Mouse (Mus musculus) hindbrain, postnatal 0 days (tissue): ENCODE results near the gene Pgap2. TPM values are rescaled to one million over a fixed set of nuclear protein-coding genes. Genes with fewer than 3 reads are reported as not detected.
"Not testable (repeated sequence)": the region's sequence is repeated elsewhere in the genome, so short reads cannot be mapped to it uniquely, and the experiment has no call there.

Experiments
- ATAC-seq: fragments of 200-750 bp; cut with Nextera tagmentation; 2 replicates; pipeline ENCODE4 v1.8.0; 2017; ENCODE audit warnings: mild to moderate bottlenecking, moderate TSS enrichment, moderate library complexity
- DNase-seq: peaks from one replicate; pipeline ENCODE4 v3.0.0-alpha.2; 2015; ENCODE audit warnings: low spot score
- H3K27ac ChIP-seq: fragments of 300-500 bp; sonication (generic); 2 replicates; pipeline ENCODE4 v1.5.1; 2014; ENCODE audit warnings: mild to moderate bottlenecking
- H3K27me3 ChIP-seq: fragments of 300-500 bp; sonication (generic); 2 replicates; pipeline ENCODE4 v1.6.1; 2014; ENCODE audit warnings: low read length, mixed read lengths; ENCODE audit not compliant: insufficient read depth
- H3K36me3 ChIP-seq: fragments of 300-500 bp; sonication (generic); 2 replicates; pipeline ENCODE4 v1.6.1; 2014; ENCODE audit warnings: low read length, mixed read lengths; ENCODE audit not compliant: insufficient read depth
- H3K4me1 ChIP-seq: fragments of 300-500 bp; sonication (generic); 2 replicates; pipeline ENCODE4 v1.6.1; 2014; ENCODE audit warnings: antibody characterized with exemption, low read length, mixed read lengths; ENCODE audit not compliant: insufficient read depth
- H3K4me2 ChIP-seq: fragments of 300-500 bp; sonication (generic); 2 replicates; pipeline ENCODE4 v1.6.1; 2014; ENCODE audit warnings: low read depth, mild to moderate bottlenecking, low read length, moderate library complexity, mixed read lengths
- H3K4me3 ChIP-seq: fragments of 300-500 bp; sonication (generic); 2 replicates; pipeline ENCODE4 v1.5.1; 2014; ENCODE audit warnings: low read length
- H3K9ac ChIP-seq: fragments of 300-500 bp; sonication (generic); replicated peaks from 2 replicates; pipeline ENCODE4 v1.6.1; 2014; ENCODE audit warnings: mild to moderate bottlenecking, low read length, moderate library complexity, mixed read lengths
- H3K9me3 ChIP-seq: fragments of 300-500 bp; sonication (generic); 2 replicates; pipeline ENCODE4 v1.6.1; 2016; ENCODE audit warnings: low read length, mixed read lengths
- CTCF ChIP-seq: IDR thresholded peaks from 2 replicates; pipeline ENCODE4 v1.5.1; 2016; ENCODE audit warnings: antibody characterized with exemption, control low read depth, low read depth
- WGBS: fragments of 180-500 bp; shearing (Covaris S2); extraction: QIAGEN DNeasy Blood & Tissue Kit; methylation state at CpG from one replicate; pipeline ENCODE4 v1.1.7; 2014; 5-methylcytosine and 5-hydroxymethylcytosine counted together
- polyA plus RNA-seq: library from polyadenylated mRNA; unstranded; fragments of >200 nt; fragmentation: Nextera tagmentation; extraction: Ambion mirVana; gene quantifications from 2 replicates; pipeline ENCODE4 v1.2.1, GENCODE M21; 2015
- total RNA-seq: library from RNA; depleted of rRNA; stranded (reverse); fragments of >200 nt; gene quantifications from 2 replicates; pipeline ENCODE4 v1.2.3, GENCODE M21; 2014

The Pgap2 gene
- total and polyA plus RNA-seq, 2 experiments from 2014 or later, result 59.3 to 73.0 TPM

- H3K27ac ChIP-seq, result no peak overlapping the region
- H3K4me3 ChIP-seq, result no peak overlapping the region
- no peaks in the 10 kb centered on the region for H3K9me3 ChIP-seq
- no peak for TF ChIP-seq CTCF
- WGBS, result 89% methylated on average over 2 of the region's 2 CpGs
- DNase-seq, result no peak
- no peak overlapping the region for H3K9ac ChIP-seq
- no peak for ATAC-seq
- H3K4me1 ChIP-seq, result no peaks in the 10 kb centered on the region
- H3K4me2 ChIP-seq, result no peak overlapping the region
- H3K27me3 ChIP-seq, result no peaks in the 10 kb centered on the region
- H3K36me3 ChIP-seq, result no peaks in the 10 kb centered on the region
These were observed 53.0 kb downstream of the Pgap2 start for GRCm38 (mm10) chr7:102263020-102263419.

GRCm38 (mm10) chr7:102266021-102266400, 56.0 kb downstream of the Pgap2 start:
- not testable (repeated sequence) for H3K27ac ChIP-seq, H3K9me3 ChIP-seq, H3K4me3 ChIP-seq, H3K27me3 ChIP-seq, H3K9ac ChIP-seq, DNase-seq, H3K4me2 ChIP-seq, H3K36me3 ChIP-seq, ATAC-seq
- WGBS, result 93% methylated on average over 10 of the region's 10 CpGs
- H3K4me1 ChIP-seq, result peaks cover 20% of the 10 kb centered on the region

GRCm38 (mm10) chr7:102266401-102267042, 56.5 kb downstream of the Pgap2 start:
- Histone ChIP-seq H3K9ac (no peak overlapping the region), H3K27ac (no peak overlapping the region), H3K4me2 (0 out of 2 replicates have a peak overlapping the region, but pooled peaks have one; percentile 88), H3K27me3 (no peaks in the 10 kb centered on the region), H3K36me3 (no peaks in the 10 kb centered on the region), H3K4me3 (peak overlapping the region; percentile 86; the same call in 1 of the 2 replicates), H3K4me1 (peaks cover 20% of the 10 kb centered on the region), H3K9me3 (no peaks in the 10 kb centered on the region)
- WGBS, result 52% methylated on average over 14 of the region's 14 CpGs
- ATAC-seq, result peak; percentile 53
- no peak for DNase-seq
- no peak for TF ChIP-seq CTCF

- DNase-seq, result peak; percentile 97
- H3K4me1 ChIP-seq, result peaks cover 20% of the 10 kb centered on the region
- under 1% methylated on average over 34 of the region's 34 CpGs for WGBS
- TF ChIP-seq CTCF, result peak; percentile 92
- H3K9me3 ChIP-seq, result no peaks in the 10 kb centered on the region
- H3K27ac ChIP-seq, result peak overlapping the region; percentile 65
- no peaks in the 10 kb centered on the region for H3K27me3 ChIP-seq
- peak overlapping the region; percentile 88 for H3K4me2 ChIP-seq
- peak overlapping the region; percentile 86 for H3K4me3 ChIP-seq
- peak; percentile 94 for ATAC-seq
- H3K36me3 ChIP-seq, result no peaks in the 10 kb centered on the region
- peak overlapping the region; percentile 68 for H3K9ac ChIP-seq
These were observed 57.1 kb downstream of the Pgap2 start for GRCm38 (mm10) chr7:102267113-102267579.

- H3K4me1 ChIP-seq, result peaks cover 20% of the 10 kb centered on the region
- peak within 1 kb of the TSS; percentile 86 for H3K4me3 ChIP-seq
- H3K4me2 ChIP-seq, result peak within 1 kb of the TSS; percentile 88
- no peaks in the 10 kb centered on the region for H3K36me3 ChIP-seq
- WGBS, result under 1% methylated on average over 41 of the region's 73 CpGs
- no peaks in the 10 kb centered on the region for H3K9me3 ChIP-seq
- H3K27me3 ChIP-seq, result no peaks in the 10 kb centered on the region
- peak; percentile 87 for ATAC-seq
- H3K9ac ChIP-seq, result peak within 1 kb of the TSS; percentile 68
- H3K27ac ChIP-seq, result peak within 1 kb of the TSS; percentile 65
- no peak for TF ChIP-seq CTCF
- peak; percentile 66 for DNase-seq
These were observed 57.8 kb downstream of the Pgap2 start, which contains the start of gene Stim1 for GRCm38 (mm10) chr7:102267601-102268394. Gene Stim1, plus strand, starts transcription at chr7:102267806.

GRCm38 (mm10) chr7:102268395-102268748, 58.4 kb downstream of the Pgap2 start:
- DNase-seq (no peak), ATAC-seq (no peak)
- WGBS, result 7% methylated on average over 12 of the region's 12 CpGs
- Histone ChIP-seq H3K9ac (peak overlapping the region; percentile 68), H3K9me3 (no peaks in the 10 kb centered on the region), H3K4me2 (peak overlapping the region; percentile 88), H3K27me3 (no peaks in the 10 kb centered on the region), H3K4me3 (peak overlapping the region; percentile 86), H3K27ac (no peak overlapping the region), H3K4me1 (peaks cover 20% of the 10 kb centered on the region), H3K36me3 (no peaks in the 10 kb centered on the region)
- no peak for TF ChIP-seq CTCF
